Mouse (Mus musculus) kidney, adult 8-10 months (tissue): ENCODE data around the gene Pim3.

ENCODE experiments used
- DNase-seq, 2 experiments: peaks; one replicate each; pipeline ENCODE4 v3.0.0; 2022

The Pim3 gene

DNA sequence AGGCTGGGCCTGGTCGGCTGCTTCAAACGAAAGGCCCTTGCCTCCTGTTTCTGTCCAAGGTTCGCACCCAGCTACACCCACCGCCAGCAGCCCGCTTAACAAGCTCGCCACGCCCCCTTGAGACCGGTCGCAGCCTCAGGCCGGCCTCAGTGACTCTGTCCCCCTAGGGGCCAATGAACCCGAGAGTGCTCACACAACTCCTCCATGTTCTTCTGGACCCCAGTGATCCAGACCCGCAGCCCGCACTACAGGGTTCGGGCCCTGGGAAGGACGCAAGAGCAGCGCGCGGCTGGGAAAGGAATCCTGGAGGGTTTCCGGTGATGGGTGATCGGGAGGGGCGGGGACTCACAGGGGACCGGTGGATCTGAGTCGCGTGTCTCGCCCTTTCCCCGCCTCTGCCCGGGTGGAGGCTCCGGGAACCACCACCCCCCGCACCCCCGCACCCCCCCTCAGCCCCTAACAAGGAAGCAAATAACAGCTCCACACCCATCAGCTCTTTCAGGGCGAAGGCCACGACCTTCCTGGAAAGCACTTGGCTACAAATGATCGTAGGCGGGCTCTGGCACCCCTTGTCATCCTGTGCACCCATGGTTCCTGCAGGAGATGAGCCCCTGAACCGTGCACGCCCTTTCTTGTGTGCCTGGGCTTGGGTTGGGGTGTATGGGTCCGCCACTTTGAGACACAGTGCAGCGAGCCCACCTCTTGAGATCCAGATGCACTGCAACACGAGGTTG, 24.6 kb upstream of the Pim3 start:
- DNase-seq, result peak; percentile 77

DNA sequence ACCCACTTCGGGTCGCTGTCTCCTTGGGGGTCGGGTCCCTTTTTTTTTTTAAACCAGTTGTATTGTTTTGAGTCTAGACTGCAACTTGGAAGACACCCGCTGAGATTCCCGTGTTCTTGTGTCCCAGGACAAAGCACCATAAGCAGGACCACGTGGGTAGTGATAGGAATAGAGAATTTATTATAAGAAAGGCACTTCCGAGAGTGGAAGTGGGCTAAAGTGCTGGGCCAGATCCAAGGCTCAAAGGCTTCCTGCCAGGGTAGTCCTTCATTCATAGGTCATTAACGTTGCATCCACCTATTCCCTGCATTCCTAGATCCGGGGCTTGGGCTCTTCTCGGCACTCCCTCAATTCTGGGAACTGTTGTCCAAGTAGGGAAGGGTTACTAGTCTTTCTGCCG, 24.0 kb upstream of the Pim3 start:
- peak in 1 of 2 experiments; percentile 72 for DNase-seq

DNA sequence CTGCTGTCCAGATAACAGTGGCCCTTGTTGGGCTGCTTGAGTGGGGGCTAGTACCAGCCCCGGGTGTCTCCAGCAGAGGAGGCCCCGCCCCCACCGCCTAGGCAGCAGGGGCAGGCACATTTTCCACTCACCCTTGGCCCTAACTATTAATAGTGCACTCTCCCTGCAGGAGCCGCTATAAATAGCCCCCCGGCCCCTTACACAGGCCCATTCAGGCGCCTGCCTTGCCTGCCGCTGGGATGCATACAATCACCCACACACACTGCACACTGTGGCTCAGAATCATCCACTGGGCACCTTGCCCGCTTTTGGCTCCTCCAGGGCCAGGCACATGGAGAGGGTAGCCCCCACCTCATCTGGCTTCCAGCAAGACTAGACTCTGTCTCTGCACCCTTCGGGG, 22.7 kb upstream of the Pim3 start:
- DNase-seq, result peak; percentile 67 to 80

DNA sequence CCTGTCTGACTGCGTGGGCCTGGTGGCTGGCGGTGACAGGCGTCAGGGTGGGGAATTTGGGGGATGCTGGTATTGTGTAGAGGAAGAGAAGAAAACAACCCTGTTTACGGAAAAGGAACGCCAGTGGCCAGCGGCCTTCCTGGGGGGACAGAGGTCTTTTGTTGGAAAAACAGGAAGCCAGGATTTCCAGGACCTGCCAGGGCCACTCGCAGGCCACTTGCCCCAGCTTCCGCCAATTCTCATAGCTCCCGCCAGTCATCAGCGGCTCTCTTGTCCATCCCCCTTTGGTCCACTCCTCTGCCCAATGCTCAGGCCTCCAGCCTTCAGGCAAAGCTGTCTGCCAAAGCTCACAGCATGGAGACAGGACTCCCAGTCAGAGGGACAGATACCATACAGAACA, 21.9 kb upstream of the Pim3 start:
- peak; percentile 65 to 81 for DNase-seq

DNA sequence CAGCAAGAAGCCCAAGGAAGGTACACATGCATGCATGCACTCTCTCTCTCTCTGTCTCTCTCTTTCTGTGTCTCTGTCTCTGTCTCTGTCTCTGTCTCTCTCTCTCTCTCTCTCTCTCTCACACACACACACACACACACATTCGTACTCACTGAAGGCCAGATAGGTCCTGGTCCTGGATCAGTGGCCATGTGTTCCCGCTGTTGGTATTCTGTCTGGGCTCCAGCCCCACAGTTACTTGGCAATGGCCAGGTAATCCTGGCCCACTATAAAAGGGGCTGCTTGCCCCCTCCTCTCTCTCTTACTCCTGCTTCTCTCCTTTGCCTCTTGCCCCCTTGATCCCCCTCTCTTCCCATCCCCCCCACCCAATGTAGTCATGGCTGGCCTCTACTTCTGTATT, 20.8 kb upstream of the Pim3 start:
- DNase-seq, result no peak

DNA sequence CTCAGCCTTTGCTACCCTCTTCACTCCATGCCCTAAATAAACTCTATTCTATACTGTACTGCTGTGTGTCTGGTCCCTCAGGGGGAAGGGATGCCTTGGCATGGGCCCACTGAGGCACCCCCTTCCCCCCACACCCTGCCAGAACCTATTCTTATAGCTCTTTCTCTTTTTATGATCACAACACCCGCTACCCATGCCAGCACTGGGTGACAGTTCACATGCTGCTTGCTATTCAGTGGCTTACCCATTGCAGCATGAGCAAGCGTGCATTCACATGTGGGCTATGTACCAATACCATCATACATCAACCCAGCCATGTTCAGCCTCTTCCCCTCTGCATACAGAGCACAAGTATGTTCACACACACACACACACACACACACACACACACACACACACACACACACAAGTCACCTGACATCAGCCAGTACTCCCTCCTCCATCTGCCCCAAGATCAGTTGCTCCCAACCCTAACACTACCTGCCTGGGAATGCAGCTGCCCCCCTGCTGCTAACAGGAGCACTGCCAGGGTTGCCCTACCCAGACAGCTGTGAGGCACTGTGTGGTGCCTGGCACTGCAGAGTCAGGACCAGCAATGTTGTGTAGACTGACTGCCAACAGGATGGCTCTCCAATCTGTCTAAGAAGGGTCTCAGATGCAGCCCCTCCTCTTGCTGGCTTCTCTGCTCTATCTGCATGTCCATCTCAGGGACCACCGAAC, 20.2 kb upstream of the Pim3 start:
- DNase-seq, result no peak

DNA sequence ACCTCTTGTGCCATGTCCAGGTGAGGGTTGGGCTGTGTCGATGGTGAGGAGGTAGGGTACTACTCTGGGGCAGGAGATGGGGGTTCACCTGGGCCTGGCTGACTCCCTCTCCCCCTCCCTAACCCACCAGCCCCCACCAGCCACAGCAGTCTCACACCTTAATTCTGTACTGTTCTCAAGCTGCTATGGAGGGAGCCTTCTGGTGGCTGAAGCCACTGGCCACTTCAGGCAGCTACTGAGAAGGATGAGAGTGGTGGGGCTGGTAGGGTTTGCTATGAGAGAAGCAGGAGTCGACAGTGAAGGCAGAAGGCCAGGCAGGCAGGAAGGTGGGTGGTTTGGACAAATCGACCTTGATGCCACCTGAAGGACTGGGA, 19.7 kb upstream of the Pim3 start:
- no peak for DNase-seq

DNA sequence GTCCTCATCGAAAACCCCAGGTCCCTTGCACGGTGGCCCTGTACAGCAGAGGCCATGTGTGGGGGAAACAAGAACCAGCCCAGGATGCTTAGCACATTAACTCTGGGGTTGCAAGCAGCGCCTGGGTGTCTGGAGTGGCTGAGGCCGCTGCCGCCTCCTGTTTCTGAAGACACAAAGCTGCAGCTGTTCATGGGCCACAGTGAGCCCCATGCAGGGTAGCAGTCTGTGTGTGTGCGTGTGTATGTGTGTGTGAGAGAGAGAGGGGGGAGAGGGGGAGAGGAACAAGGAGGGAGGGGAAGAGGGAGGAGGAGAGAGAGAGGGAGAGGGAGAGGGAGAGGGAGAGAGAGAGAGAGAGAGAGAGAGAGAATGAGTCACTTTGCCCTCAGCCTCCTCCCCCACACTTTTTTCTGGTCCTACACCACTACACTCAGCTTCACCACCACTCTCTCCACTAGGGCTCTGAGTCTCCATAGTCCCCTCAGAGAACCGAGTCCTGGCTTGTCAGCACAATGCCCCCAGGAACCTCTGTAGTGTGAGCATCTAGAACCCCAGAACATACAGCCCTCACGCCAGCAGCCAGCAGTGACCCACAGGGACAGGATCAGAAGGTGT, 18.4 kb upstream of the Pim3 start:
- DNase-seq, result no peak

DNA sequence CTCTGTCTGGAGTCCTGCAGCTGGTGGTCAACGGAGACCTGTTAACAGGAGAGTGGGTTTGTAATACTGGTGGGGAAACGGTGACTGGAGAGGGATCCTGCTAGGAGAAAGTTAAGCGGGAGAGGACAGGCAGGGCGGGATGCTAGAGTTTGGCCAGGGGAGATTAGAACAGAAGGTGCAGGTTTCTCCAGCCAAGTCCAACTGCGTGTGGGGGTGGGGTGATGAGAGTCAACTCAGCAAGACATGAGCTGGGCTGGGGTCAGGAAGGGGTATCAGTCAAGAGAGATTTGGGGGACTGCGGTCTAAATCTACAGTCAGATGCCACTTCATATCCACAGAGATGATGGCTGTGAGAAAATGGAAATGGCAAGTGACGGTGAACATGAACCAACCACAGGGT, 17.0 kb upstream of the Pim3 start:
- no peak for DNase-seq

DNA sequence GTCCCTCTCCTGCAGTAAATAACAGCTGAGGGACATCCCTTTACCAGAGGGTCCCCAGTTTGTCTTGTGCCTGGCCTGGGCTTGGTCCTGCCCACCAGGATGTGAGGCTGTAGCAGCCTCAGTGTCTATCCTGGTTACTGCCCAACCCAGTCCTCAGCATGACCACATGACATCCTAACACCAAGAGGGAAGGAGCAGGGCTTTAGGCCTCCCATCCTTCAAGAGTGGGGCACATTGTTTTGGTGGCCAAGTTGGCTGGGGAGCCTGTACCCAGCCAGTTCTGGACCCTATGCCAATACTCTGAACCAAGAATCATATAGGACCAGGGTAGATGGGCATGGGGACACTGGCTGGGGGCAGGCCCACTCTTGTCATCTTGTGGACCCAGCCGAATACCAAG, 13.3 kb upstream of the Pim3 start:
- DNase-seq, result no peak

DNA sequence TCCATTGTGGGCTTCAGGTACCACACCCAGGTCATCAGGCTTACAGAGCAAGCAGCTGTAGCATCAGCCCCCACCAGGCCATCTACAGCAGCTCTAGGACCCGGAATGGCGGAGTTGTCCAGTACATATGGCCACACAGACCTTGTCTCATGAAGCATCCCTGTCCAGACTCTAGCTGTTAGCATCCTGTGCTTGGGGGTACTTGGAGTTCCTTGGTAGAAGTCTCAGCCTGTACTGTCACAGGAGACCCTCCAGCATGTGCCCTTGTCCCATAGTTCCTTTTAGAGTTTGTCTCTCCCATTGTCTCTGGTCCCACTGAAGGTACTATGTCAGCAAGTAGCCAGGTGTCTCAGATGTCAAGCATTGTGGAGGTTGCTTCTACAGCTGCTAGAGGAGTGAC, 12.4 kb upstream of the Pim3 start:
- DNase-seq, result no peak

DNA sequence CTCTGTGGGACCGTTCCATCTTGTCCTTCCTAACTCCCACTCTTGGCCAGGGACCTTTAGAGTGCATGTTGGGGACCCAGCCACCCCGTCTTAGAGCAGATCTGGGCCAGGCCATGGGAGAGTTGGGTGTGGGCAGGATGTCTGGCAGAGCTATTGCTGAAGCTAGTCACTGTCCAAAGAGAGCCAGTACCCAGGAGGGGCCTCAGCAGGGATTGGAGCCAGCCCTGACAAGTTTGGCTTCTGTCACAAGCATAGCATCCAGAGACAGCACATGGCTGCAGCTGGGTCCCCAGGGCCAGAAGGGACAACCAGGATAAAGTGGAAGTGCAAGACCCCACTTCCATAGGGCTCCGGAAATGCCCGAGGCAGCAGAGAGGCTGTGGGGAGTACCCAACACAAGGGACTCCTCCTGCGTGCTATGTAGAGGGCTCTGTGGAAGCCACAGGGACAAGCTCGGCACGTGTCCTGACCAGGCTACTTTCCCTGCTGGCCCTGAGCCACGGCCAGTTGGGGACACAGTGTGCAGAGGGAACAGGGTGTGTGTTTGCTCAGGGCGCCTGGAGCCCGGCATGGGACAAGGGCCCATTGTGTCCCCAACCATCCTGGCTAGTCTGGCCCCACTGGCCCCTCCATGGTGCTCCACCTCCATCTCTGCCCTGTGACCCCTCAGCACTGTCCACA, 11.7 kb upstream of the Pim3 start:
- peak; percentile 94 to 96 for DNase-seq

DNA sequence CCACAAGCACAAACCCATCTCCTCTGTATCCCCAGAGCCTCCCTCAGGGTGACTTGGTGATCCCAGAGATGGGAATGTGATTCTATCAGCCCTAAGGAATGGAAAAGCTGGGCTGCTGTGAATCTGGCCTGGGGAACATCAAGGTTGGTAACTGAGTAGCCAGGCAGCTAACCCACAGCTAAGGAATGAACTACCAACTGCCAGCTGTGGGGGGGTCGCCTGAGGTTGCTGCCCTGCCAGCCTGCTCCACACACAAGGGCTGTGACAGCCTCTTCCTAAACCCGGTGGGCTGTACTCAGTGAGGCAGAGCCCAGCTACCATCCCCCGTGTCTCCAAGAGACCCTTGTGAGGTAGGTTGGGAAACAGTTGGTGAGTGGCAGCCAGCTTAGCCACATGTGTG, 10.9 kb upstream of the Pim3 start:
- DNase-seq, result peak; percentile 80 to 82

DNA sequence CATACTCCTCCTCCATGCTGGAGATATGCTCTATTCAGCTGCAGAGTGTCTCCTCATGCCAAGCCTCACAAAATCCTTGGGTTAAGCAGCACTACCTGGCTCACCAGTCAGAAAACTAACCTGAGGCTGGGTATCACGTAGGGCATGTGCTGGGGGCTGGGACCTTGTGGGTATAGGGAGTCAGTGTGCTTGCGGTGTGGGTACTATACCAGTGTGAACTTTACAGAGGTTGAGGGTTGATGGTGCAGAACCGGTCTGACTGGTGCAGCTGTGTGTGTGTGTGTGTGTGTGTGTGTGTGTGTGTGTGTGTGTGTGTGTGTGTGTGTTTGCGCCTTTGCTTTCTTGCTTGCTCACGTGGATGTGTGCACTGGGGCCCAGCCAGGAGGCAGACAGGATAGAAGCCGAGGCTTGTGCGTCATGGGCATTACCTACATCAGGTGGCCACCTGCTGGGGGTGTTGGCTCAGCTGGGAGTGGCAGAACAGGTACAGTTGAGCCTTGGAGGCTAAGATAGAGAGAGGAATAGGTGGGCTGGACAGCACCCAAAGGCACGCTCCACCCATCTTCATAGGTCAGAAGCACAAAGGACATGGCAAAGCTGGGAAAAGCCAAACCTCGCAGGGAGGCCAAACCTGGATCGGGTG, 10.4 kb upstream of the Pim3 start:
- DNase-seq, result peak; percentile 86 to 90

DNA sequence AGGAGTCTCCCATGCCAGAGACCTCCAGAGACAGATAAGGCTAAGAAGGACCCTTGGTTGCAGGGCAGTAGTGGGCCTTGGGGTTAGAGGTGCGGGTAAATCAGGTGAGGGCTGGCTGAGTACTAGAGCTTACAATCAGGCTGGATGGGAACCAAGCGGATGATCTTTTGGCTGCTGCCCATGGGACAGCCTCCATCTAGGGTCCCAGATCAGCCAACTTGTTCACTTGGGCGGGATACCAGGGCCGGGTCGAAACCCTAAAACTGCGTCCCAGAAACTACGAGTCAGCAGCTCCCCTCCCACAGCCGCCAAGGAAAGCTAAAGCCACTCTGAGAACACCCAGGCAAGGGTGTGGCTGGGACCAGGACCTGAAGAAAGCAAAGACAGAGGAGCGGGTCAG, 8.9 kb upstream of the Pim3 start:
- DNase-seq, result peak in 1 of 2 experiments; percentile 50

DNA sequence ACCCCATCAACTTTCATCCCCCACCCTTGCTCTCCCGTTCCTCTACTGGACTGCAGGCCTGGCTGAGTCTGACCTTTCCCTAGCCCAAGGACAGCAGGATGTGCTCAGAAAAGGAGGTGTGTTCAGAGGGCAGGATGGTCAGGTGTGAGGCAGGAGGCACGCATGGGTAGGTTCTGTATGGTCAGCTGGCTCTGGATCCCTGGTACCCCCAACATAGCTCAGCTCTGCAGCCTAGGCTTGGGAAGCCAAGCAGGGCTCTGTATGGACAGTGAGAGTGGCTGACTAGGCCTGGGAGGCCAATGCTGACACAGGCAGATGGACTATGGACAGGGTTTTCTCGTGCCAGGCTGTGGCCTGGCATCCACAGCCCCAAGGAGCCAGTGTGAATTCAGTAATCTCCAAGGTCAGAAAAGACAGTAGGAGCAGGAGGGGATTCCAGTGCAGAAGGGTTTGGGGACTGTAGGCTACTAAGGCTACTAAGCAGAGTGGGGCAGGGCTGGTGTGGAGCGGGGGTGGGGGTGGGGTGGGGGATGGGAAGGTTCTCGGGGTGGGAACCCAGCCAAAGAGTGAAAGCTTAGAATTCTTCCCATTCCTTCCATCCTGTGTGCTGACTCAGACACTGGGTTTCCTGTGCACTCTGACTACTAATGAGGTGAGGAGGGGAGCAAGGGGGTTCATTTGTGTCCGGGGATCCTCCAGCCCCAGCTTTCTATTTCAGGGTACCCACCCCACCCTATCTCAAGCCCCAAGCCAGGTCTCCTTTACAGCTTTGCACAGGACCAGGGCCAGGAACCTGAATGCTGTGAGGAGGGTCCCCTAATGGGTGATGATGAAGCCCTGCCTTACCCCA, 7.6 kb upstream of the Pim3 start:
- DNase-seq, result peak; percentile 88 to 94

DNA sequence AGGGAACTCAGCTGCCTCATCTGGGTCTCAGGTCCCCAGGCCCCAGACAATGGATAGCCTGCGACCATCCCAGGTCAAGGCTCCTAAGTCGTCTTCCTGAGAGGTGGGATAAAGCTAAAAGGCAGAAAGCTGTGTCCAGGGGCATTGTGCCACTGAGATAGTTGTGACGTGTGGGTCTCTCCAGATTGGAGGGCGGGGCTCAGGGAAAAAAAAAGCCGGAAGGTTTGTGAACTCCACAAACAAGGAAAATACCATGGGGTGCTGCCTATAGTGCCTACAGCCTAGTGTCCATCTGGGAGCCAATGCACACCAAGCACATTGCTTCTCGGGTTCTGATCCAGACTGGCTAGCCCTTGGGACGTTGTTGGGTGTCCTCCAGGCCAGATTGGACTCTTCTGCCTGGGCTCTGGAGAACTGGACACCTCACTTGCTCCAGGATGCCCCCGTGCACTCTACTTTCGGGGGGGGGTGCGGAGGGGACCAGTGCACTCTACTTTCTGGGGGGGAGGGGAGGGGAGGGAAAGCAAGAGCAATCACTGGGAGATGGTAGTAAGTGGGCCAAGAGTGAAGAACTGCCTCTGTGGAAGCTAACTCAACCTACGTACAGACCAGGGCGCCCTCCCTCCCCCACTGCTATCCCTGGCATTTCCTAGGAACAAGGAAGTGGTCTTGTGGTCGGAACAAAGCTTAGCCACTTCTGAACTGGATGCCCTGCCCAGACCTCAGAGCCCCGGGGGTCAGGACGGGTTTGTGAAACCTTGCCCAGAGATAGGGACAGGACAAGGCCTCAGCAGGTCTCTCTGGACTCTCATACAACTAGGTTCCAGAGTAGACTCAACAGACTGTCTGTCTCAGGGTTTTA, 6.8 kb upstream of the Pim3 start:
- DNase-seq, result peak in 1 of 2 experiments; percentile 58

DNA sequence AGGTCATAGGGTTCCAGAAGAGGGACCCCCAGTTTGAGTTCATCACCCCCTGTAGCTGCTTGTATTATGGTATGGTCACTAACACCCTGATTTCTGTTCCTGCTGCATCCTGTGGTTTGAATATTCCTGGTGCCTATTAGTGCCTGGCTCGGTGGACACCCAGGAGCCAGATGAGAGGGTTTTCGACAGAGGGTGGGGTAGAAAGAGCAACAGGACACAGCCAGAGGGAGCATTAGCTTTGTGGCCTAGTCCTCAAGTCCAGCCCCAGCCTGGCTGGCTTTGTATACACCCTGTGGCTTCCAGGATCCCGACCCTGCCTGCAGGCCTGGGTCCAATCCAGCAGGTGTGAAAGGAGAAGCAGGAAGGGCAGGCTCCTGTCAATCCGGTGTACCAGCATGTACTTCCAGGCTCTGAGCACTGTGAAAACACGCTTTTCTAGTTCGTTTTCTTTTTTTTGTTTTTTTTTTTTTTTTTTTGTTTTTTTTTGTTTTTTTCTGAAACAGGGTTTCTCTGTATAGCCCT, 6.0 kb upstream of the Pim3 start:
- peak in 1 of 2 experiments; percentile 25 for DNase-seq

DNA sequence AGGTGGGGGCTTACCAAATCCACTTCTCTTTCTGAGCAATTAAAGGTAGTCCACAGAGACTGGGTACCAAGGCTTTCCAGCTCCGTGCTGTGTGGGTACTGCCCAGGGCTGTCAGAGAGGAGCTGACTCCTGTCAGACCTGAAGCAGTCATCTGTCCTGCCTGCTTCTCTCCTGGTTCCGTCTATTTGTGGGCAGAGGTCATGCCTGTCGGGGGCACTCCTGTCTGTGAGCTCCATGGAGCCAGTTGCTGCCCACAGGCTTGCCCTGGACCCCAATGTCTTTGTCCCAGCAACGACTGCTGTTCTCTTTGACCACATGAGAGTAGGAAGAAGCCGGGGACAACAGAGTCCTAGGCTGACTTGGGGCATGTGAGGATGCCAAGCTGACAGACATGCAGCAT, 5.4 kb upstream of the Pim3 start:
- DNase-seq, result no peak

DNA sequence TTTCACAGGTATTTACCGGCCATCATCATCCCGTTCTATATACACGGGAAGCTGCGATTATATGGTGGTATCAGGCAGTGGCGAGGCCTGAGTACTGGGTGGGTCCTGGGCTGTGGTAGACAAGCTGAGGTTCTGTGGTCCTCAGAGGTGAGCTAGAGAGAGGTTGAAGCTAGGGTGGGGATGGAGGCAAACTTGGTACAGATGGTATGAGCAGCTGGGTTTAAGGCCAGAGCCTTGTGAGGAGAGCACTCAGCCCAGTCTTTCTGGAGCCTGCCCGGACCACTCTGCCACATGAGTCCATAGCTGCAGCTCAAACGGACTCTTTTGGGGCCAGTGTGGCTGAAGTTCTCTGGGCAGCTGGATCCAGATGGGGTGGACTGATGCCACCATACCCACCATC, 4.6 kb upstream of the Pim3 start:
- no peak for DNase-seq

DNA sequence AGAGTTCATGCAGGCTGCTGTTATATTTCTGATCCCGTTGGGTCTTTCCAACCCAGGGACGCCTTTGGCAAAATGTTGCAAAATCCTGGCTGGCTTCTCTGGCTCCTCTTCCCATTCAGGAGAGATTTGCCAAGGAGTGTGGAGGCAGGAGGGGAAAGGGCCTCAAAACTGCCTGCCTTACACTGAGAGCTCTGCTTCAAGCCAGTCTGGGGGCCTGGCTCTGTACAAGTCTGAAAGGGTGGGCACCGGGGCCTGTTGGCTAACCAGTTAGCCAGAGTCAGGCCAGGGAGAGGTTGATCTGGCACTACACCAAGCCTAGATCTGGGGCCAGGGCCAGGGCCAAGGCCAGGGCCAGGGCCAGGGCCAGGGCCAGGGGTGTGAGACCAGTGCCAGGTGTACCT, 3.8 kb upstream of the Pim3 start:
- DNase-seq, result peak in 1 of 2 experiments; percentile 58
